Mouse (Mus musculus) myocyte (in vitro differentiated cells): ENCODE data around the gene Rps6kb2.

Experiments used
- CEBPB ChIP-seq: IDR thresholded peaks from 2 replicates; pipeline ENCODE4 v1.6.1; 2011; ENCODE audit warnings: mild to moderate bottlenecking, moderate library complexity; ENCODE audit not compliant: poor library complexity, insufficient read depth, severe bottlenecking
- POLR2A ChIP-seq: IDR thresholded peaks from one replicate; pipeline ENCODE4 v1.6.1; 2011; ENCODE audit warnings: low read depth, mild to moderate bottlenecking, control low read depth, moderate library complexity; ENCODE audit not compliant: insufficient read length
- POLR2AphosphoS2 ChIP-seq: IDR thresholded peaks from one replicate; pipeline ENCODE4 v1.6.1; 2011; ENCODE audit warnings: low read depth, control low read depth; ENCODE audit not compliant: insufficient read length
- SRF ChIP-seq: IDR thresholded peaks from one replicate; pipeline ENCODE4 v1.6.1; 2011; ENCODE audit warnings: low read depth; ENCODE audit not compliant: control insufficient read depth, insufficient read length
- TCF12 ChIP-seq: IDR thresholded peaks from one replicate; pipeline ENCODE4 v1.6.1; 2011; ENCODE audit warnings: mild to moderate bottlenecking, control low read depth; ENCODE audit not compliant: poor library complexity, insufficient read depth, severe bottlenecking

GRCm38 (mm10) chr19:4203148-4203547 lies 40.0 kb upstream of the Rps6kb2 start:
- TF ChIP-seq POLR2A (no peak), SRF (no peak), CEBPB (no peak), POLR2AphosphoS2 (no peak), TCF12 (no peak)
